Mouse (Mus musculus): ENCODE data around the gene Snrnp25.

Snrnp25 gene

DNA sequence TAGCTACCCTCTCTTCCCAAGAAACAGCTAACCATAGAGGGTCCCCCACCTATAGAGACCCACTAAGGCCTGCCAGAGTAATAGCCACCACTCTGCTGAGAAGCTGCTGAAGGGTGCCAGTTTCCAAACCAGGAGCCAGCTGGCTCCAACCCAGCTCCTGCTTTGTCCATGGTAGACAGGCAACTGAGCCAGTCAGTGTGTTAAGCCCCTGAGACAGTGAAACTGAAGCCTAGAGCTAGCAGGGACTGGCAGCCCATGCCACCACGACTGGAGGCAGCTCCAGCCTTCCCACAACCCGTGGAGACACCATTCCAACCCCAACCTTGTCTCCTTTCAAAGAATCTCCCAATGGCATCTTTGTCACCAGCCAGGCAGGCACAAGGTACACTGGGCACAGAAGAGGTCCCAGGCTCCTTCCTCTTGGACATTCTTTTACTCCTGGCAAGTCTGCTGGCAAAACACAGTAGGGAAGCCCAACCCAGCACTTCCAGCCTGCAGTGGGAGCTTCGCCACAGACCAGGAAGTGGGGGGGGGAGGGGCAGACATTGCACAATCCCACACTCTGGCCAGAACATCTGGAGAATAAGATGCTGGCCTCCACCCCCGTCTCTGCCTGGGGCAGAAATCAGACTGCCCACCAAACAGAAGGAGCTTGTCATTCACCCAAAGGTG, 19.4 kb downstream of the Snrnp25 start:
- DNase-seq (ENCODE audit: low spot score): peak; percentile 68

- no peak for DNase-seq (ENCODE audit: low spot score)
These were observed 20.2 kb downstream of the Snrnp25 start for GRCm38 (mm10) chr11:32225222-32226104.

DNA sequence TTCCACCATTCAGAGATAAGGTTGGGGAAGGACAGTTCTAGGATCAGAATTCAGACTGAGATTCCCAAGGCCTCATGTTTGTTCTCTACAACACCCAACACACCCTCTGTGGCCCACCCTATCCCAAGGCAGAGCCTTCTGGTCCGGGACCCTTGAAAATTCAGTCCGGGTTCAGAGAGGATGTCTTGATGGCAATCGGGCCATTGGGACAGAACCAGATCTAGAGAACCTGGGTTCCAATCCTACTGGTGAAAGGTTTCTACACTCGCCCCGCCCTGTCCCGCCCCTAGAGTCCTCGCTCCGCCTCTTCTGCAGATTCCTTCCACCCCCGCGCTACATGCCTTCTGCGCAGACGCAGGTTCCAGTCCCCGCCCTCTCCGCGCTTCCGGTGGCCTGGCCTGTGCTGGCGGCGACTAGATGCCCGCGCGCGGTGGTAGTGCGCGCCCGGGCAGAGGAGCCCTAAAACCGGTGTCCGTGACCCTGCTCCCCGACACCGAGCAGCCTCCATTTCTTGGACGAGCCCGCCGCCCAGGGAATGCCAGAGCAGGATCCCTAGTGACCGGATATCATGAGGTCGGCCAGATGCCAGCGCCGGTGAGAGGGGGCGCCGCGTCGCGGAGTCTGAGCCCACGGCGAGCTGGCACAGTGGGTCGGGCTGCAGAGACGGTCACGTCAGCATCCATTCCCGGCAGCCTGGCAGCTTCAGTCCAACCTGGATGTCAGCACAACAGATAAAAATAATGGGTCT, 21.1 kb downstream of the Snrnp25 start, which contains the start of gene Mpg:
Gene Mpg (plus strand): TSS at position 382 of the 748 bp plus-strand sequence.
- DNase-seq (ENCODE audit: low spot score): peak; percentile 81

GRCm38 (mm10) chr11:32227041-32227440, 21.8 kb downstream of the Snrnp25 start:
- DNase-seq (ENCODE audit: low spot score): no peak

- DNase-seq (ENCODE audit: low spot score): no peak
These were observed 22.3 kb downstream of the Snrnp25 start for GRCm38 (mm10) chr11:32227555-32227954.

- DNase-seq (ENCODE audit: low spot score): no peak
These were observed 23.2 kb downstream of the Snrnp25 start for GRCm38 (mm10) chr11:32228292-32228845.

- no peak for DNase-seq (ENCODE audit: low spot score)
These were observed 25.0 kb downstream of the Snrnp25 start for GRCm38 (mm10) chr11:32230220-32230619.

GRCm38 (mm10) chr11:32231125-32231524, 25.9 kb downstream of the Snrnp25 start:
- DNase-seq (ENCODE audit: low spot score): no peak

- no peak for DNase-seq (ENCODE audit: low spot score)
These were observed 27.6 kb downstream of the Snrnp25 start for GRCm38 (mm10) chr11:32232848-32233247.

GRCm38 (mm10) chr11:32233895-32234294, 28.7 kb downstream of the Snrnp25 start:
- no peak for DNase-seq (ENCODE audit: low spot score)

- no peak for DNase-seq (ENCODE audit: low spot score)
These were observed 29.7 kb downstream of the Snrnp25 start for GRCm38 (mm10) chr11:32234816-32235485.

DNA sequence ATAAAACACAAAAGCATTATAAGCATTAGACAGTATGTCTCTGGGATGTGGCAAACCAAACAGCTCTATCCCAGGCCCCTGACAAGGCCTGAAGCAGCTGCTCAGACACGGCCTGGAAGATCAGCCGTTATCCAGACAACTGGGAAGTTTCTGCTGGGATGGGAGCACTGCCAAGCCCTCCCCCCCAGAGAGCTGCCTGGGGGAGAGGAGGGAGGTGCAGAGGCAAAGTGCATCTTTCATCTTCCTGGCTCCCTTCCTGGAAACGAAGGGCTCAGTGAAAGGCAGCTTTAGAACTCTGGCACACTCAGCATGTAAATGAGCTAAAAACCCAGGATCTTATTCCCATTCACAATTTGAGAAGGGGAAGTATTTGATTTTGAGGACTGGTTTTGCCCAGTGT, 30.4 kb downstream of the Snrnp25 start:
- peak; percentile 75 for DNase-seq (ENCODE audit: low spot score)

GRCm38 (mm10) chr11:32236132-32236531, 30.9 kb downstream of the Snrnp25 start:
- no peak for DNase-seq (ENCODE audit: low spot score)

DNA sequence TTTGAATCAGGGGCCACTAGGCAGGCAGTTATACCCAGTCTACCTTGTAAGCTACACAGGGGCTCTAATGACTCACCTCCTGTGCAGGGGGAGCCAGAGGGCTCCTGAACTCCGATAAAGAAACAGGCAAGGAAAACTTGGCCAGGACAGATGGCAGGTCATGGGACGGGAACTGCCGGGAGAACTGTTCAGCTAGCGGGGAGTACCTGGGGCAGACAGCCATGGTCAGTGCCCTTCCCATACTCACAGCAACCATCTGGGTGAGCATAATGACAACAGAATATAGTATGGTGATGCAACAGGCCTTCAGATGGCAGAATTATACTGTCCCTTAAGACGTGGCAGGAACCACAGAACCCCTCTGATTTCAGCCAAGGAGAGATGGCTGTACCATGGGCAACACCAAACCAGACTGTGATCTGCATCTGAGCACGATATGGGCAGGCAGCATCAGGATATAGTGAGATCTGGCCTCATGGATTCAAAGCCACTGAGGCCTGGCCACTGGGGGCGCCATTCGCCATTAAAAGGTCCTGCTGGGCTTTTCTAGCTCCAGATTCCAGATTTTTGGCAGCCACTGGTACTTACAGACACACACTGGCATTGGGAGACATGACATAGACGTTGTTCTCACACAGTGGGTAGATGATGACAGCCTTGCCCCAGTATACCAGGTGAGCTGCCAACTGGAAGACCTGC, 31.6 kb downstream of the Snrnp25 start:
- DNase-seq (ENCODE audit: low spot score): no peak

DNA sequence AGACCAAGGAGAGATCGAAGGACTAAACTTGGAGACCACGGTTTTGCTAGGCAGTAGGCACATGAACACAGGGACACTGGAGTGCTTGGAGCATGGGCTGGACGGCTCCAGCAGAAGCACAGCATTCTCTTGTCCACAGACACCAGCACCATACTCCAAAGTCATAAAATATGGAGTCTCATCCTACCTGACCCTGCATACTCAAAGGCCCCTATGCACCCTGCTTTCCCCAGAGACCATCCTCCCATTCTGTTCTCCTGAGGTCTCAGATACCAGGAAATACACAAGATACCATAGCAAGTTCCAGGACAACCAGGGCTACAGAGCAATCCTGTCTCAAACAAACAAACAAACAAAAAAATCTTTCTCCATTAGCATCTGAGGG, 32.2 kb downstream of the Snrnp25 start:
- DNase-seq (ENCODE audit: low spot score): no peak

GRCm38 (mm10) chr11:32238093-32238860, 33.1 kb downstream of the Snrnp25 start:
- no peak for DNase-seq (ENCODE audit: low spot score)

GRCm38 (mm10) chr11:32241391-32241790, 36.2 kb downstream of the Snrnp25 start:
- no peak for DNase-seq (ENCODE audit: low spot score)

DNA sequence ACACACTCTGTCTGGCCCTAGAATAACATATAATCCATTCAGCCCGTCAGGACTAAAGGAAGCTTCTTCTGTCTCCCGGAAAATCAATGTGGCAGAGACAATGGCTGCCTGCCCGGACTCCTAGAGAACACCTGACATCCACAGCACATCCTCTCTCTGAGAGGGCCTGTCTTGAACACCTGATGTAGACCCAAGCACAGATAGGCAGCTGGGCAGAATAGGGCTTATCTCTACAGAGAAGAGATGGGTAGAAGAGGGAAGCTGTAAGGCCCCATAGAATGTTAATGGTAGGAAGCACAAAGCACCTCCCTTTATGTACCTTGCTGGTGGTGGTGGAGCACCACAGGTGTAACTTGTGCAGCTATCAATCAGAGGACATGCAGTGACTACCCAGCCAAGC, 37.0 kb downstream of the Snrnp25 start:
- no peak for DNase-seq (ENCODE audit: low spot score)

- peak; percentile 30 for DNase-seq (ENCODE audit: low spot score)
These were observed 38.2 kb downstream of the Snrnp25 start for GRCm38 (mm10) chr11:32243205-32243955.
